Mouse (Mus musculus) myocyte (in vitro differentiated cells): ENCODE data around the gene Arhgef38. TPM values are rescaled to one million over a fixed set of nuclear protein-coding genes. Genes with fewer than 3 reads are reported as not detected.

Experiments used
- H3K27me3 ChIP-seq: one replicate; pipeline ENCODE4 v1.6.1; 2011; ENCODE audit not compliant: control insufficient read depth, insufficient read depth, insufficient read length
- H3K36me3 ChIP-seq: one replicate; pipeline ENCODE4 v1.6.1; 2011; ENCODE audit not compliant: control insufficient read depth, insufficient read depth
- H3K4me2 ChIP-seq: one replicate; pipeline ENCODE4 v1.6.1; 2011; ENCODE audit warnings: low read depth, control low read depth
- H3K4me3 ChIP-seq: one replicate; pipeline ENCODE4 v1.5.1; 2011; ENCODE audit warnings: mild to moderate bottlenecking, control low read depth, moderate library complexity
- H3K79me2 ChIP-seq: one replicate; pipeline ENCODE4 v1.6.1; 2011; ENCODE audit not compliant: control insufficient read depth, insufficient read depth
- H3ac ChIP-seq: one replicate; pipeline ENCODE4 v1.6.1; 2011; ENCODE audit not compliant: control insufficient read depth, insufficient read length
- CEBPB ChIP-seq: IDR thresholded peaks from 2 replicates; pipeline ENCODE4 v1.6.1; 2011; ENCODE audit warnings: mild to moderate bottlenecking, moderate library complexity; ENCODE audit not compliant: poor library complexity, insufficient read depth, severe bottlenecking
- E2F4 ChIP-seq: IDR thresholded peaks from one replicate; pipeline ENCODE4 v1.6.1; 2011; ENCODE audit warnings: mild to moderate bottlenecking, control low read depth, moderate library complexity; ENCODE audit not compliant: insufficient read depth
- MAX ChIP-seq: IDR thresholded peaks from one replicate; pipeline ENCODE4 v1.6.1; 2011; ENCODE audit warnings: low read depth, mild to moderate bottlenecking, control low read depth
- MYOD1 ChIP-seq, 3 experiments: IDR thresholded peaks; one replicate each; pipeline ENCODE4 v1.6.1; 2011; ENCODE audit warnings: control low read depth in 2 of 3, low read depth in 2 of 3, mild to moderate bottlenecking in 2 of 3, moderate library complexity in 1 of 3; ENCODE audit not compliant: insufficient read length in 2 of 3, control insufficient read depth in 1 of 3
- MYOG ChIP-seq, 3 experiments: IDR thresholded peaks; one replicate each; pipeline ENCODE4 v1.6.1; 2011; ENCODE audit warnings: control low read depth in 2 of 3, low read depth in 2 of 3, mild to moderate bottlenecking in 2 of 3; ENCODE audit not compliant: insufficient read length in 2 of 3, control insufficient read depth in 1 of 3, insufficient read depth in 1 of 3
- POLR2A ChIP-seq: IDR thresholded peaks from one replicate; pipeline ENCODE4 v1.6.1; 2011; ENCODE audit warnings: low read depth, mild to moderate bottlenecking, control low read depth, moderate library complexity; ENCODE audit not compliant: insufficient read length
- POLR2AphosphoS2 ChIP-seq: IDR thresholded peaks from one replicate; pipeline ENCODE4 v1.6.1; 2011; ENCODE audit warnings: low read depth, control low read depth; ENCODE audit not compliant: insufficient read length
- REST ChIP-seq: IDR thresholded peaks from one replicate; pipeline ENCODE4 v1.6.1; 2011; ENCODE audit warnings: mild to moderate bottlenecking, control low read depth, moderate library complexity; ENCODE audit not compliant: insufficient read depth, insufficient read length
- SRF ChIP-seq: IDR thresholded peaks from one replicate; pipeline ENCODE4 v1.6.1; 2011; ENCODE audit warnings: low read depth; ENCODE audit not compliant: control insufficient read depth, insufficient read length
- TCF12 ChIP-seq: IDR thresholded peaks from one replicate; pipeline ENCODE4 v1.6.1; 2011; ENCODE audit warnings: mild to moderate bottlenecking, control low read depth; ENCODE audit not compliant: poor library complexity, insufficient read depth, severe bottlenecking
- TCF3 ChIP-seq: IDR thresholded peaks from one replicate; pipeline ENCODE4 v1.6.1; 2011; ENCODE audit warnings: low read depth, control low read depth; ENCODE audit not compliant: insufficient read length
- USF1 ChIP-seq: IDR thresholded peaks from one replicate; pipeline ENCODE4 v1.6.1; 2011; ENCODE audit warnings: low read depth, mild to moderate bottlenecking, control low read depth, moderate library complexity
- polyA plus RNA-seq: library from polyadenylated mRNA; unstranded; fragments of >200 nt; fragmentation: generic; extraction: Trizol; gene quantifications from one replicate; pipeline ENCODE4 v1.2.1, GENCODE M21; 2012; ENCODE audit warnings: missing spikeins

The Arhgef38 gene
- polyA plus RNA-seq, 1 experiment: not detected

DNA sequence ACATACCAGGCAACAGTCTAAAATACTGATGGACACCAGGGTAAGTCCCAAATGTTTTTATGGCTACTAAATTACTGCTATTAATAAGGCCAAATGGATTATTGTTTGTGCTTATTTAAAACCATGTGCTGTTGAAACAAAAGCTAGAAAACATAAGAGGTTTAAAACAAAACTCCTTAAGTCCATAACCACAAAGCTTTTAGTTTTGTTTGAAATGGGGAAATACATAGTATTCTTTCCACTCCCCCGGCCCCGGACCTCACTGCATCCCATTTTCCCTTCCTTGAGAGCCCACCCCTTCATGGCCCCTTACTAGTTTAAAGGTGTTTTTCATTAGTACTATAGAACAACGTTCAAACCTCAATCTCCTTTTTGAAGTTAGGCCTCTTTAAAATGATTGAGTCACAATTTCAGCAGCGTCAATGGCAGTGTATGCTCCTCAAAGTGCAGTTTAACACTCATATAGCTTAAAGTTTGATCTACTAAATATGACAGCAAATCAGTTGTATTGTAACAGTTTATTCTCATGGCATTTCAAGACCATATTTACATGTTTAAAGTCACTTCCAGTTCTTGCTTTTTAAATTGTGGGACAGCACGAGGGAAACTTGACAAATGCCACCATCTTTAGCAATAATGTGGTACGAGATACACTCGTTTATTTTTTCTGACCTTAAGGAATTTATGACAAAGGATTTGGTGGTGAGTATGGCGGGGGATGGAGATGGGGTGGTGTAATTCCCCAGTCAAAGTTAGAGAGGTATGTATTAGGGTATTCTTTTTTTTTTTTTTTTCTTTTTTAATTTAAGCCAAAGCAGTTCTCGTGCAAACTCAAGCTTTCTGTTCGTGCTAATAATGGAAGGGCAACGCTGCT, 144.3 kb downstream of the Arhgef38 start:
- Histone ChIP-seq H3K4me3 (peak overlapping the region; percentile 61), H3K27me3 (no peaks in the 10 kb centered on the region), H3ac (peak overlapping the region; percentile 65), H3K4me2 (peak overlapping the region; percentile 90), H3K36me3 (no peaks in the 10 kb centered on the region), H3K79me2 (peaks cover 70% of the 10 kb centered on the region)
- no peak for TF ChIP-seq MYOD1 (IDR thresholded peaks at IDR 0.05; ENCODE audit: control insufficient read depth in 1 of 3, insufficient read length in 2 of 3, low read depth in 2 of 3)
- no peak for TF ChIP-seq POLR2A
- no peak for TF ChIP-seq MAX
- no peak for TF ChIP-seq CEBPB
- no peak for TF ChIP-seq E2F4
- no peak for TF ChIP-seq TCF12
- TF ChIP-seq SRF: no peak
- no peak for TF ChIP-seq MYOG (IDR thresholded peaks at IDR 0.05; ENCODE audit: control insufficient read depth in 1 of 3, insufficient read depth in 1 of 3, insufficient read length in 2 of 3, low read depth in 2 of 3)
- TF ChIP-seq POLR2AphosphoS2: no peak
- TF ChIP-seq USF1: no peak
- TF ChIP-seq REST: no peak
- no peak for TF ChIP-seq TCF3

DNA sequence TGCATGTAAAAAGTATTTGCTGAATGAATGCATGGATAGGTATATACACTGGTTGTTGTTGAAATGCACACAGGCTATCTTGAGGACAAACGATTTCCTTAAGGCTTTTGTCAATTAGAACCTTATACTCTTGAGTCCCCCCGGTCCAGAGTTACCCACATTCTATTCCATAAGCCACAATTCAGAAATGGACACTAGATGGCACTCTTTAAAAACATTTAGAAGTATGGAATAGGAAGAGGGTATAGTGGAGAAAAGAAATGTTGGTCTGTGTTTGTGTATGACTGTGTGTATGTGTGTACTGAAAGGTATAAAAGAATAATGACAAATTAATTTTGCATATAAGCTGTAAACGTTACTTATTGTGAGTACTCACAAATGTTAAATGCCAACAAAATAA, 148.9 kb downstream of the Arhgef38 start:
- Histone ChIP-seq H3K79me2 (peaks cover 33% of the 10 kb centered on the region), H3K4me3 (no peak overlapping the region)
- TF ChIP-seq POLR2AphosphoS2: no peak
- TF ChIP-seq MAX: no peak
- no peak for TF ChIP-seq POLR2A
- no peak for TF ChIP-seq TCF12
- no peak for TF ChIP-seq MYOD1 (IDR thresholded peaks at IDR 0.05; ENCODE audit: control insufficient read depth in 1 of 3, insufficient read length in 2 of 3, low read depth in 2 of 3)
- TF ChIP-seq CEBPB: no peak
- no peak for TF ChIP-seq REST
- no peak for TF ChIP-seq SRF
- TF ChIP-seq USF1: no peak
- no peak for TF ChIP-seq MYOG (IDR thresholded peaks at IDR 0.05; ENCODE audit: control insufficient read depth in 1 of 3, insufficient read depth in 1 of 3, insufficient read length in 2 of 3, low read depth in 2 of 3)
- TF ChIP-seq TCF3: no peak
- no peak for TF ChIP-seq E2F4

DNA sequence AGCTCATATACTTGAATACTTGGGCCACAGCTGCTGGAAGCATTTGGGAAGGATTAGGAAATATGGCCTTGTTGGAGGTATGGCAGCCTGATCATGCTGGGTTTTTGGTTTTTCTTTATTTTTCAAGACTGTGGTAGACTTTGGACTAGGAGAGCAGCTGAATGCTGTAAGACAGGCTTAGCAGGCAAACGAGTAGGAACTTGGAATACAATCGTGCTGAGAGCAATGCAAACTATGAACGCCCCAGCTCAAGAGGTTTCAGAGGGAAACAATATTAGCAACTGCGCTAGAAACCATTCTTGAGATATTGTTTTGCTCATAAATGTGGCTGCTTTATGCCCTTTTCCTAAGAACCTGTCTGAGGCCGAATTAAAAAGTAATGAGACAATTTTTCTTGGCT, 152.0 kb downstream of the Arhgef38 start:
- Histone ChIP-seq H3K36me3 (peaks cover 14% of the 10 kb centered on the region), H3ac (no peak overlapping the region), H3K4me3 (no peak overlapping the region), H3K79me2 (peaks cover 12% of the 10 kb centered on the region), H3K4me2 (no peak overlapping the region), H3K27me3 (no peaks in the 10 kb centered on the region)
- TF ChIP-seq TCF3: no peak

More for the DNA sequence above, 148.9 kb downstream of the Arhgef38 start:
- H3K4me2 ChIP-seq: no peak overlapping the region
- no peak overlapping the region for H3ac ChIP-seq
- H3K27me3 ChIP-seq: no peaks in the 10 kb centered on the region
- peaks cover 14% of the 10 kb centered on the region for H3K36me3 ChIP-seq

DNA sequence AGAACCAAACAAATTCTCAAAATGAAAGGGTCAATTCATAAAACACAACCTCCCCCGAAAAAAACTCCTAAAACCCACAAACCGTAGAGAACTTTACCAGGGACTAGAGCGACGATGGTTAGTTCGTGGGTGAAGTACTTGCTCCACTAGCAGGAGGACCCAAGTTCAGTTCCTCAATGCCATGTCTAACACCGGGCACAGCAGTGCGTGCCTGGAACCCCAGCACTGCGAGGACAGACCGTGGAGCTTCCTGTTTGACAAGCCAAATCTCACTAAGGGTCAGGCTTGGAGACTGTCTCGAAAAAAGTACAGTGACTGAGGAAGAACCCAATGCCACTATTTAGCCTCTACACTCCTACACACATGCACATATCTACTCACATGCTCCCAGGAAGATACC, 159.2 kb downstream of the Arhgef38 start:
- Histone ChIP-seq H3K27me3 (no peaks in the 10 kb centered on the region), H3K79me2 (peaks cover 12% of the 10 kb centered on the region), H3K4me2 (no peak overlapping the region), H3K36me3 (peaks cover 8% of the 10 kb centered on the region), H3ac (no peak overlapping the region), H3K4me3 (no peak overlapping the region)
- TF ChIP-seq TCF3 (no peak), SRF (no peak), CEBPB (no peak), MAX (no peak), USF1 (no peak), MYOD1 (IDR thresholded peaks at IDR 0.05; ENCODE audit: control insufficient read depth in 1 of 3, insufficient read length in 2 of 3, low read depth in 2 of 3) (no peak)

Other genes starting within 250 kb of the Arhgef38 start
- 6.8 TPM for gene Ints12, start 143.1 kb downstream of the Arhgef38 start, polyA plus RNA-seq
- 7.3 TPM for gene Gstcd, start 142.9 kb downstream of the Arhgef38 start, polyA plus RNA-seq
- gene Ppa2, start 75.2 kb upstream of the Arhgef38 start, polyA plus RNA-seq: 44.3 TPM